Mouse (Mus musculus) limb, embryonic 13.5 days (tissue): ENCODE data around the gene Spata2l. TPM values are rescaled to one million over a fixed set of nuclear protein-coding genes. Genes with fewer than 3 reads are reported as not detected.
"Not testable (repeated sequence)": the region's sequence is repeated elsewhere in the genome, so short reads cannot be mapped to it uniquely, and the experiment has no call there.

Source experiments
- ATAC-seq: fragments of 200-750 bp; cut with Nextera tagmentation; 2 replicates; pipeline ENCODE4 v1.8.0; 2017; ENCODE audit warnings: low read depth, moderate number of reproducible peaks, moderate TSS enrichment; ENCODE audit not compliant: low FRiP score
- H3K27ac ChIP-seq: fragments of 300-500 bp; sonication (generic); 2 replicates; pipeline ENCODE4 v1.5.1; 2015; ENCODE audit warnings: inconsistent platforms, mild to moderate bottlenecking, moderate library complexity
- H3K27me3 ChIP-seq: fragments of 300-500 bp; sonication (generic); 2 replicates; pipeline ENCODE4 v1.6.1; 2015; ENCODE audit warnings: mild to moderate bottlenecking, inconsistent platforms
- H3K36me3 ChIP-seq: fragments of 300-500 bp; sonication (generic); 2 replicates; pipeline ENCODE4 v1.6.1; 2015; ENCODE audit warnings: inconsistent platforms, mild to moderate bottlenecking, moderate library complexity
- H3K4me1 ChIP-seq: fragments of 300-500 bp; sonication (generic); 2 replicates; pipeline ENCODE4 v1.6.1; 2015; ENCODE audit warnings: inconsistent platforms
- H3K4me2 ChIP-seq: fragments of 300-500 bp; sonication (generic); replicated peaks from 2 replicates; pipeline ENCODE4 v1.6.1; 2015; ENCODE audit warnings: inconsistent platforms, mild to moderate bottlenecking, moderate library complexity
- H3K4me3 ChIP-seq: fragments of 300-500 bp; sonication (generic); 2 replicates; pipeline ENCODE4 v1.5.1; 2015; ENCODE audit warnings: moderate library complexity, mild to moderate bottlenecking, inconsistent platforms
- H3K9ac ChIP-seq: fragments of 300-500 bp; sonication (generic); 2 replicates; pipeline ENCODE4 v1.6.1; 2015; ENCODE audit warnings: mild to moderate bottlenecking, inconsistent platforms
- H3K9me3 ChIP-seq: fragments of 300-500 bp; sonication (generic); 2 replicates; pipeline ENCODE4 v1.6.1; 2016; ENCODE audit warnings: inconsistent platforms
- WGBS: fragments of 180-500 bp; shearing (Covaris S2); methylation state at CpG from one replicate; pipeline ENCODE4 v1.1.7; 2015; 5-methylcytosine and 5-hydroxymethylcytosine counted together
- polyA plus RNA-seq: library from polyadenylated mRNA; unstranded; fragments of >200 nt; fragmentation: Nextera tagmentation; extraction: Ambion mirVana; gene quantifications from 2 replicates; pipeline ENCODE4 v1.2.1, GENCODE M21; 2015

Spata2l gene
- 3.1 and 3.7 TPM in 2 replicates for polyA plus RNA-seq

- peak; percentile 88 for ATAC-seq
- peaks cover 50% of the 10 kb centered on the region for H3K27me3 ChIP-seq
Measured at GRCm38 (mm10) chr8:123235520-123236497, at the start of gene Spata2l. TSS of gene Spata2l (minus strand) at chr8:123236233.

GRCm38 (mm10) chr8:123284493-123284892 is 48.5 kb upstream of the Spata2l start:
- no peak overlapping the region for H3K4me3 ChIP-seq
- no peaks in the 10 kb centered on the region for H3K4me1 ChIP-seq
- H3K9me3 ChIP-seq = no peaks in the 10 kb centered on the region
- peaks cover 54% of the 10 kb centered on the region for H3K36me3 ChIP-seq
- H3K27ac ChIP-seq = no peak overlapping the region
- H3K27me3 ChIP-seq = no peaks in the 10 kb centered on the region
- 93% methylated on average over 5 of the region's 5 CpGs for WGBS
- no peak overlapping the region for H3K9ac ChIP-seq
- H3K4me2 ChIP-seq = no peak overlapping the region
- ATAC-seq = no peak

More at GRCm38 (mm10) chr8:123235520-123236497, at the start of gene Spata2l:
- Histone ChIP-seq H3K9me3 (no peaks in the 10 kb centered on the region), H3K4me1 (peaks cover 21% of the 10 kb centered on the region), H3K36me3 (peaks cover 5% of the 10 kb centered on the region; the same call in 1 of the 2 replicates), H3K4me2 (peak within 1 kb of the TSS; percentile 88), H3K4me3 (peak within 1 kb of the TSS; percentile 56), H3K27ac (no peak within 1 kb of the TSS), H3K9ac (peak within 1 kb of the TSS; percentile 65)
- 2% methylated on average over 57 of the region's 57 CpGs for WGBS

- no peak for ATAC-seq
- 88% methylated on average over 7 of the region's 7 CpGs for whole genome bisulfite sequencing
- peaks cover 49% of the 10 kb centered on the region for H3K36me3 ChIP-seq
- H3K4me2 ChIP-seq = no peak overlapping the region
- H3K27ac ChIP-seq = no peak overlapping the region
- H3K9ac ChIP-seq = no peak overlapping the region
- no peaks in the 10 kb centered on the region for H3K27me3 ChIP-seq
- no peaks in the 10 kb centered on the region for H3K4me1 ChIP-seq
- no peaks in the 10 kb centered on the region for H3K9me3 ChIP-seq
- H3K4me3 ChIP-seq = no peak overlapping the region
Measured at GRCm38 (mm10) chr8:123283991-123284390, 48.0 kb upstream of the Spata2l start.

DNA sequence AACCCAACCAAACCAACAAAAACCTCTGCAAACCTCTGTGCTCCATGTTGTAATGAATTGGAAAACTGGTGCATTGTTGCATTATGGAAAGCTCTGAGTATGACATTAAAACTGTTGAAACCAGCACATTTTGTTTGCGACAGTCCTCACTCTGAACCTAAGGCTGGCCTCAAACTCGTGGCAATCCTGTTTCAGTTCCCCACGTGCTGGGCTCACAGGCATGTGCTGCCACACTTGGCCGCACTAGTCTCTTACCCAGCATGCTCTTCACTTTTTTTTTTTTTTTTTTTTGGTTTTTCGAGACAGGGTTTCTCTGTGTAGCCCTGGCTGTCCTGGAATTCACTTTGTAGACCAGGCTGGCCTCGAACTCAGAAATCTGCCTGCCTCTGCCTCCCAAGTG is 47.0 kb upstream of the Spata2l start:
- not testable (repeated sequence) for H3K4me2 ChIP-seq, H3K4me1 ChIP-seq, H3K27me3 ChIP-seq, ATAC-seq, H3K9ac ChIP-seq, H3K4me3 ChIP-seq, H3K9me3 ChIP-seq, H3K27ac ChIP-seq
- H3K36me3 ChIP-seq = peaks cover 44% of the 10 kb centered on the region
- 92% methylated on average over 5 of the region's 6 CpGs for WGBS

DNA sequence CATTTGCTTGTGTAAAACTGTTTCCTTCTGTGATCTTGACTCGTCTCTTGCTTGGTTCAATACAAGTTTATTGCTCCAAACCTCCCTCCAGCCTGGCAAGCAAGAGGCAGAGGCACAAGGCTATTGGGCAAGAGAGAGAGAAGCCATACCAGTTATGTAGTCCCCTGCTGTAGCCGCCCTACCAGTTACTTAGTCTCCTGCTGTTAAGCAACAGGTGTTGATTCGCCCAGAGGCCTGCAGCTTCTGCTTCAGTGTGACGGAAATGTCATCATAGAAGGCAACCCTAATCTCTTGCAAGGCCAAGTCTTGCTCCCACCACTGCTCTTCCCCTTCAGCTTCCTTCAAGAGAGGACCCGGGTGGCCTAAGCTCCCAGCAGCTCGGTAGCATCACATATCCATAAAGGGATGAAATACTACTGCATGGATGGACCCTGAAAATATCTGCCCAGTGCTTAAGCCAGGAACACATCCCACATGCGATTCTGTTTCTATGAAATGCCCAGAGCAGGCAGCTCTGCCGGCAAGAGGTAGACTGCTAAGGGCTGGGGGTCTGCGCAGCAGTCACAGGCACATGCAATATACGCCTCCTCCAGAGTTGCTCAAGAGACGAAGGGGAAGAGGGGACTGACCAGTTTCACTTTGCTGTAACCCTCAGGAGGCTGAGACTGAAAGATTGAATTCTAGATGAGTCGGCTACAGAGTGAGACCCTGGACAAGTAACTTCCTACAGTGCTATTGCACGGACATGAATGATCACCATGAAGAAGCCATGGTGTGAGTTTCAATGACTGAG is 44.5 kb upstream of the Spata2l start:
- no peak for ATAC-seq
- Histone ChIP-seq H3K9me3 (no peaks in the 10 kb centered on the region), H3K27me3 (no peaks in the 10 kb centered on the region), H3K27ac (no peak overlapping the region), H3K36me3 (peaks cover 34% of the 10 kb centered on the region), H3K4me3 (no peak overlapping the region), H3K4me2 (no peak overlapping the region), H3K4me1 (no peaks in the 10 kb centered on the region), H3K9ac (no peak overlapping the region)
- 87% methylated on average over 13 of the region's 13 CpGs for WGBS

DNA sequence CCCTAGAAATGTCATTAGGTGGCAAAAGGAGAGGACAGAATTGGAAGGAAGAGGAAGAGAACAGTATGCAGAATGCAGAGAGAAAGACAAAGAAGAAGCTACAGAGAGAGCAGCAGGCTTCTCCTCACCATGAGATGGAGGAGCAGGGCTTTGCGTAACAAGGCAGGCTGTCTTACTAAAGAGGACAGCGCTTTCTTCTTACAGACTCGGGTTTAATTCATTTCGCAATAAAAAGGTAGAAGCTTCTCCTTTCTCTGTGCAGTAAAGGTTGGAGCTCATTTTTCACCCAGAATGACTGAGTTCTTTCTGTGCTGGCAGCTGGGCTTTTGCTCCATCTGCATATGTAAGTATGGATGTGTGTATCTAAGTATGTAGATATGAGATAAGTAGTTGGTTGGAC is 43.8 kb upstream of the Spata2l start:
- WGBS = 91% methylated on average over 4 of the region's 4 CpGs
- Histone ChIP-seq H3K4me1 (no peaks in the 10 kb centered on the region), H3K27me3 (no peaks in the 10 kb centered on the region), H3K9ac (no peak overlapping the region), H3K4me3 (no peak overlapping the region), H3K9me3 (no peaks in the 10 kb centered on the region), H3K4me2 (no peak overlapping the region), H3K36me3 (peaks cover 32% of the 10 kb centered on the region), H3K27ac (no peak overlapping the region)
- ATAC-seq = no peak

- H3K27ac ChIP-seq = no peak overlapping the region
- no peak overlapping the region for H3K4me3 ChIP-seq
- ATAC-seq = no peak
- no peaks in the 10 kb centered on the region for H3K27me3 ChIP-seq
- peaks cover 42% of the 10 kb centered on the region for H3K36me3 ChIP-seq
- H3K4me1 ChIP-seq = no peaks in the 10 kb centered on the region
- WGBS = 78% methylated on average over 7 of the region's 7 CpGs
- H3K9me3 ChIP-seq = no peaks in the 10 kb centered on the region
- H3K4me2 ChIP-seq = no peak overlapping the region
- H3K9ac ChIP-seq = 0 out of 2 replicates have a peak overlapping the region, but pooled peaks have one; percentile 4
Measured at GRCm38 (mm10) chr8:123278445-123278844, 42.4 kb upstream of the Spata2l start.

DNA sequence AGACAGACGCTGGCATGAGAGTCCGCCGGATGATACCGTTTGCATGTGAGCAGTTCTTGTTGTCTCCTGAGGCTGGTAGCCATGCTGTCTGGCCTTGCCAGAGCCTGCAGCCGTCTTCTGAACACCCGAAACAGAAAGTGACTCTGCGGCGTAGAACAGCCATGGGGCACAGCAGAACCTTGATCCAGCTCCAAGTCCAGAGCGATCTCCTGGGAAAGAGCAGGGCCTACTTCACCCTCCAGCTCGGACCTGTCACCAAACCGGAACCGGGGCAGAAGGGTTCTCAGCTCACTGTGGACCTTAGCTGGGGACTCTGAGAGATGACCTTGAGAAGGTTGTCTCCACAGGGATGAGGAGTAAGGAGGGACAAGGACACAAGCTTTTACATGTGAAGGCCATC is 39.1 kb upstream of the Spata2l start:
- ATAC-seq = no peak
- Histone ChIP-seq H3K9me3 (no peaks in the 10 kb centered on the region), H3K4me3 (no peak overlapping the region), H3K4me2 (no peak overlapping the region), H3K4me1 (no peaks in the 10 kb centered on the region), H3K9ac (no peak overlapping the region), H3K36me3 (peaks cover 46% of the 10 kb centered on the region), H3K27me3 (no peaks in the 10 kb centered on the region), H3K27ac (no peak overlapping the region)
- WGBS = 92% methylated on average over 12 of the region's 12 CpGs

DNA sequence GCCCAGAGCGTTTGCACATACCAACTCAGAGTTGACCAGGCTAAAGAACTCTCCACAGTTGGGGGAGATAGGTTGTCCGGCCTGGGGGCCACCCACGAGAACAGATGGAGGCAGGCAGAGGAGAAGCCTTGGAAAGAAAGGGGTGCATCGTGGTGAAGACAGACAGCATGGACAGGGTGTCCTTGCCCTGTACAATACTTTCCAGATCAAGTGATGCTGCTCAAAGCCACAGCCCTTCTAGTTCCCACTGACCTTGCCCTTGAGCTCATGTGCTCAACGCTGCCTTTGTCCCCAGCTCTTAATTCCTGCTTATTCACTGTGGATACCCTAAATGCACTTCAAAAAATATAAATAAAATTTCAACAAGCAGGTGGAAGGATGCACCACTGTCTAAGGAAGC is 38.4 kb upstream of the Spata2l start:
- H3K4me3 ChIP-seq = no peak overlapping the region
- no peak for ATAC-seq
- H3K27me3 ChIP-seq = no peaks in the 10 kb centered on the region
- H3K9ac ChIP-seq = no peak overlapping the region
- WGBS = 81% methylated on average over 5 of the region's 5 CpGs
- H3K4me2 ChIP-seq = no peak overlapping the region
- H3K4me1 ChIP-seq = no peaks in the 10 kb centered on the region
- H3K36me3 ChIP-seq = peaks cover 48% of the 10 kb centered on the region
- H3K27ac ChIP-seq = no peak overlapping the region
- no peaks in the 10 kb centered on the region for H3K9me3 ChIP-seq

GRCm38 (mm10) chr8:123271901-123272300 is 35.9 kb upstream of the Spata2l start:
- H3K36me3 ChIP-seq = peaks cover 64% of the 10 kb centered on the region
- no peaks in the 10 kb centered on the region for H3K27me3 ChIP-seq
- no peak overlapping the region; the same call in 1 of the 2 replicates for H3K9ac ChIP-seq
- no peaks in the 10 kb centered on the region for H3K4me1 ChIP-seq
- WGBS = 71% methylated on average over 4 of the region's 4 CpGs
- ATAC-seq = peak; percentile 32; the same call in 1 of the 2 replicates
- H3K27ac ChIP-seq = no peak overlapping the region
- H3K9me3 ChIP-seq = no peaks in the 10 kb centered on the region
- H3K4me3 ChIP-seq = no peak overlapping the region
- no peak overlapping the region for H3K4me2 ChIP-seq

DNA sequence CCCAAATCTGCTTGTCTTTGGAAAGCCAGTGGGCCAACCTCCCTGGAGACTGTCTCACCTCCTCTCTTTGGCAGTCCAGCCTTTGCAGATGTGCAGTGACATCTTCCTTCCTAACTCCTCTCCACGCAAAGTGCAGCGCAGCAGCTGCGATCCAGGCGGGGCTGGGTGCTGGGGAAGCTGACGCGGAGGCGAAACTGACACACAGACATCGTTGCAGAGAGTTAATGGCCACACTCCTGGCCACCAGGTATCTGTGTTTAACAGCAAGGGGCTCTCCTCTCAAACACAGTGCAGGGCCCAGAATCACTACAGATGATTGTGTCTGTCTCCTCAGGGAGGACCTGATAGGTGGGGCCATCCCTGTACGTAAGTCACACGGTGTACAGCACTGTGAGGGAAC is 35.1 kb upstream of the Spata2l start:
- Histone ChIP-seq H3K27me3 (no peaks in the 10 kb centered on the region), H3K36me3 (peaks cover 71% of the 10 kb centered on the region), H3K4me3 (no peak overlapping the region), H3K4me1 (no peaks in the 10 kb centered on the region), H3K4me2 (no peak overlapping the region), H3K9ac (no peak overlapping the region), H3K27ac (no peak overlapping the region), H3K9me3 (no peaks in the 10 kb centered on the region)
- ATAC-seq = no peak
- WGBS = 94% methylated on average over 10 of the region's 10 CpGs
